Mouse (Mus musculus) MEL (cell line): ENCODE measurements around the gene Kif28. TPM values are rescaled to one million over a fixed set of nuclear protein-coding genes. Genes with fewer than 3 reads are reported as not detected.

ENCODE experiments used
- DNase-seq: peaks from one replicate; pipeline ENCODE4 v3.0.0; 2011; ENCODE audit warnings: low read depth, low spot score
- H3K27ac ChIP-seq: 2 replicates; pipeline ENCODE4 v1.5.1; 2012; ENCODE audit warnings: low read depth, mild to moderate bottlenecking, control low read depth, low read length, moderate library complexity; ENCODE audit not compliant: control insufficient read depth
- H3K27me3 ChIP-seq, 2 experiments: fragments of 150-350 bp in 1 of 2; sonication (generic) in 1 of 2; 2 replicates each; pipeline ENCODE4 v1.6.1; 2012; ENCODE audit warnings: low read length in 2 of 2, mild to moderate bottlenecking in 2 of 2, improper control_type of control experiment in 1 of 2, moderate library complexity in 1 of 2; ENCODE audit not compliant: insufficient read depth in 2 of 2, control insufficient read depth in 1 of 2
- H3K36me3 ChIP-seq, 2 experiments: 2 replicates each; pipeline ENCODE4 v1.6.1; 2012 to 2014; ENCODE audit warnings: low read length in 2 of 2, improper control_type of control experiment in 1 of 2, inconsistent platforms in 1 of 2, mild to moderate bottlenecking in 1 of 2; ENCODE audit not compliant: insufficient read depth in 2 of 2, control insufficient read depth in 1 of 2
- H3K4me1 ChIP-seq, 2 experiments: fragments of 150-350 bp in 1 of 2; sonication (generic) in 1 of 2; 2 replicates each; pipeline ENCODE4 v1.6.1; 2012; ENCODE audit warnings: low read length in 2 of 2, improper control_type of control experiment in 1 of 2, mild to moderate bottlenecking in 1 of 2; ENCODE audit not compliant: insufficient read depth in 2 of 2, control insufficient read depth in 1 of 2
- H3K4me3 ChIP-seq, 2 experiments: fragments of 150-350 bp in 1 of 2; sonication (generic) in 1 of 2; 2 replicates each; pipeline ENCODE4 v1.5.1; 2012; ENCODE audit warnings: low read depth in 2 of 2, low read length in 2 of 2, mild to moderate bottlenecking in 2 of 2, moderate library complexity in 2 of 2, control low read depth in 1 of 2, improper control_type of control experiment in 1 of 2; ENCODE audit not compliant: control insufficient read depth in 1 of 2, insufficient read depth in 1 of 2
- H3K79me2 ChIP-seq: 2 replicates; pipeline ENCODE4 v1.6.1; 2012; ENCODE audit warnings: mild to moderate bottlenecking, low read length, moderate library complexity; ENCODE audit not compliant: control insufficient read depth, poor library complexity, insufficient read depth
- H3K9ac ChIP-seq: 2 replicates; pipeline ENCODE4 v1.6.1; 2012; ENCODE audit warnings: low read depth, mild to moderate bottlenecking, control low read depth, low read length, moderate library complexity; ENCODE audit not compliant: control insufficient read depth, poor library complexity, severe bottlenecking
- H3K9me3 ChIP-seq: fragments of 150-350 bp; sonication (generic); replicated peaks from 2 replicates; pipeline ENCODE4 v1.6.1; 2012; ENCODE audit warnings: mild to moderate bottlenecking, low read length, improper control_type of control experiment, moderate library complexity; ENCODE audit not compliant: insufficient read depth
- BHLHE40 ChIP-seq: IDR thresholded peaks from 2 replicates; pipeline ENCODE4 v1.6.1; 2012; ENCODE audit warnings: low read depth, mild to moderate bottlenecking, inconsistent platforms, low read length, improper control_type of control experiment, borderline replicate concordance
- CHD2 ChIP-seq: IDR thresholded peaks from 2 replicates; pipeline ENCODE4 v1.6.1; 2011; ENCODE audit warnings: low read length, improper control_type of control experiment
- CTCF ChIP-seq, 3 experiments: IDR thresholded peaks in 2 of 3; conservative IDR thresholded peaks in 1 of 3; 2 replicates each; pipeline ENCODE4 v1.5.1; 2011 to 2012; ENCODE audit warnings: low read length in 3 of 3, low read depth in 2 of 3, mild to moderate bottlenecking in 2 of 3, improper control_type of control experiment in 1 of 3, inconsistent platforms in 1 of 3, mixed read lengths in 1 of 3, moderate library complexity in 1 of 3; ENCODE audit not compliant: control insufficient read depth in 1 of 3, insufficient read depth in 1 of 3, poor library complexity in 1 of 3, severe bottlenecking in 1 of 3
- E2F4 ChIP-seq: IDR thresholded peaks from 2 replicates; pipeline ENCODE4 v1.6.1; 2011; ENCODE audit warnings: low read depth, low read length, improper control_type of control experiment, borderline replicate concordance
- EP300 ChIP-seq, 2 experiments: IDR thresholded peaks; 2 replicates each; pipeline ENCODE4 v1.6.1; 2011; ENCODE audit warnings: improper control_type of control experiment in 2 of 2, low read length in 2 of 2, low read depth in 1 of 2, mild to moderate bottlenecking in 1 of 2
- ETS1 ChIP-seq: IDR thresholded peaks from 2 replicates; pipeline ENCODE4 v1.6.1; 2012; ENCODE audit warnings: low read depth, mild to moderate bottlenecking, inconsistent platforms, low read length, improper control_type of control experiment, moderate library complexity
- GABPA ChIP-seq: IDR thresholded peaks from 2 replicates; pipeline ENCODE4 v1.6.1; 2012; ENCODE audit warnings: low read depth, mild to moderate bottlenecking, inconsistent platforms, low read length, improper control_type of control experiment, moderate library complexity
- HCFC1 ChIP-seq: IDR thresholded peaks from 2 replicates; pipeline ENCODE4 v1.6.1; 2012; ENCODE audit warnings: low read depth, mild to moderate bottlenecking, inconsistent platforms, low read length, improper control_type of control experiment, moderate library complexity
- JUND ChIP-seq: IDR thresholded peaks from 2 replicates; pipeline ENCODE4 v1.6.1; 2011; ENCODE audit warnings: low read depth, mild to moderate bottlenecking, improper control_type of control experiment, low read length
- MAFK ChIP-seq: IDR thresholded peaks from 2 replicates; pipeline ENCODE4 v1.6.1; 2011; ENCODE audit warnings: low read depth, mild to moderate bottlenecking, low read length, improper control_type of control experiment, borderline replicate concordance
- MAZ ChIP-seq: IDR thresholded peaks from 2 replicates; pipeline ENCODE4 v1.6.1; 2012; ENCODE audit warnings: low read depth, mild to moderate bottlenecking, inconsistent platforms, low read length, improper control_type of control experiment
- MEF2A ChIP-seq: IDR thresholded peaks from 2 replicates; pipeline ENCODE4 v1.6.1; 2014; ENCODE audit warnings: low read depth, mild to moderate bottlenecking, inconsistent platforms, low read length, improper control_type of control experiment; ENCODE audit not compliant: poor library complexity, insufficient replicate concordance, severe bottlenecking; ENCODE audit errors: extremely low read depth
- MYC ChIP-seq: IDR thresholded peaks from 2 replicates; pipeline ENCODE4 v1.6.1; 2011; ENCODE audit warnings: low read depth, mild to moderate bottlenecking, low read length, improper control_type of control experiment, moderate library complexity
- NELFE ChIP-seq: IDR thresholded peaks from 2 replicates; pipeline ENCODE4 v1.6.1; 2011; ENCODE audit warnings: low read depth, low read length, improper control_type of control experiment
- NRF1 ChIP-seq: IDR thresholded peaks from 2 replicates; pipeline ENCODE4 v1.6.1; 2014; ENCODE audit warnings: low read depth, mild to moderate bottlenecking, inconsistent platforms, low read length, improper control_type of control experiment, moderate library complexity; ENCODE audit not compliant: poor library complexity, insufficient read depth, severe bottlenecking
- POLR2AphosphoS2 ChIP-seq: IDR thresholded peaks from 2 replicates; pipeline ENCODE4 v1.6.1; 2011; ENCODE audit warnings: low read length, improper control_type of control experiment
- POLR2AphosphoS5 ChIP-seq: IDR thresholded peaks from 2 replicates; pipeline ENCODE4 v1.6.1; 2012; ENCODE audit warnings: low read depth, borderline replicate concordance, mild to moderate bottlenecking, inconsistent platforms, low read length, moderate library complexity, mixed read lengths
- RAD21 ChIP-seq: IDR thresholded peaks from 2 replicates; pipeline ENCODE4 v1.6.1; 2011; ENCODE audit warnings: mild to moderate bottlenecking, low read depth, low read length, improper control_type of control experiment
- RCOR1 ChIP-seq: IDR thresholded peaks from 2 replicates; pipeline ENCODE4 v1.6.1; 2012; ENCODE audit warnings: low read depth, mild to moderate bottlenecking, inconsistent platforms, low read length, improper control_type of control experiment
- SIN3A ChIP-seq: IDR thresholded peaks from 2 replicates; pipeline ENCODE4 v1.6.1; 2012; ENCODE audit warnings: low read length, improper control_type of control experiment, inconsistent platforms
- SMC3 ChIP-seq: IDR thresholded peaks from 2 replicates; pipeline ENCODE4 v1.6.1; 2011; ENCODE audit warnings: low read depth, low read length, improper control_type of control experiment
- TBP ChIP-seq: IDR thresholded peaks from 2 replicates; pipeline ENCODE4 v1.8.0; 2011; ENCODE audit warnings: low read depth, low read length, improper control_type of control experiment
- USF1 ChIP-seq: IDR thresholded peaks from 2 replicates; pipeline ENCODE4 v1.6.1; 2014; ENCODE audit warnings: low read depth, mild to moderate bottlenecking, inconsistent platforms, low read length, improper control_type of control experiment, moderate library complexity
- ZC3H11A ChIP-seq: IDR thresholded peaks from 2 replicates; pipeline ENCODE4 v1.6.1; 2012; ENCODE audit warnings: low read depth, mild to moderate bottlenecking, inconsistent platforms, low read length, improper control_type of control experiment
- ZKSCAN1 ChIP-seq: IDR thresholded peaks from 2 replicates; pipeline ENCODE4 v1.6.1; 2012; ENCODE audit warnings: low read depth, mild to moderate bottlenecking, inconsistent platforms, low read length, improper control_type of control experiment, moderate library complexity
- ZMIZ1 ChIP-seq: IDR thresholded peaks from 2 replicates; pipeline ENCODE4 v1.6.1; 2012; ENCODE audit warnings: low read depth, mild to moderate bottlenecking, inconsistent platforms, low read length, improper control_type of control experiment, moderate library complexity
- ZNF384 ChIP-seq: IDR thresholded peaks from 2 replicates; pipeline ENCODE4 v1.6.1; 2012; ENCODE audit warnings: low read depth, mild to moderate bottlenecking, inconsistent platforms, low read length, improper control_type of control experiment
- polyA plus RNA-seq, 2 experiments: library from polyadenylated mRNA; stranded (reverse) in 1 of 2; unstranded in 1 of 2; fragments of >175 nt in 1 of 2; fragments of >200 nt in 1 of 2; gene quantifications; 2 replicates each; pipeline versions ENCODE4 v1.2.1 to v1.2.4; 2012; ENCODE audit warnings: low replicate concordance in 2 of 2, low read depth in 1 of 2; ENCODE audit not compliant: insufficient read length in 2 of 2, insufficient read depth in 1 of 2, missing spikeins in 1 of 2
- total RNA-seq: library from RNA; depleted of rRNA; stranded (reverse); fragments of 300-350 nt; gene quantifications from 2 replicates; pipeline ENCODE4 v1.2.3, GENCODE M21; 2012

The Kif28 gene
- total and polyA plus RNA-seq, 3 experiments = 0.13 to 0.27 TPM; not detected in 1

- TF ChIP-seq POLR2AphosphoS5 = no peak
- no peak for TF ChIP-seq ZMIZ1
- peak; percentile 74; the same call in 1 of the 2 replicates for TF ChIP-seq ZNF384
- TF ChIP-seq RAD21 = peak; percentile 84
- no peak for TF ChIP-seq MAFK
- TF ChIP-seq ZKSCAN1 = no peak
- peak in 1 of 2 experiments; percentile 7; a peak in 1 of 4 replicates for TF ChIP-seq EP300 (IDR thresholded peaks at IDR 0.05; ENCODE audit: low read depth in 1 of 2, low read length in 2 of 2)
- no peak for TF ChIP-seq NRF1
- TF ChIP-seq MYC = 0 out of 2 replicates have a peak, but pooled peaks have one; percentile 9
- TF ChIP-seq CTCF (IDR thresholded peaks at IDR 0.05 in 2 of 3, conservative IDR thresholded peaks at IDR 0.05 in 1 of 3; ENCODE audit: control insufficient read depth in 1 of 3, insufficient read depth in 1 of 3, low read depth in 2 of 3, low read length in 3 of 3, poor library complexity in 1 of 3, severe bottlenecking in 1 of 3) = peak; percentile 93 to 98 (median 97)
- TF ChIP-seq SIN3A = peak; percentile 32; the same call in 1 of the 2 replicates
- no peak for TF ChIP-seq POLR2AphosphoS2
- peak; percentile 81 for TF ChIP-seq MAZ
- peak; percentile 24; the same call in 1 of the 2 replicates for TF ChIP-seq RCOR1
- peak; percentile 81 for TF ChIP-seq SMC3
- TF ChIP-seq TBP = no peak
- TF ChIP-seq GABPA = 0 out of 2 replicates have a peak, but pooled peaks have one; percentile 49
- peak; percentile 51 for TF ChIP-seq HCFC1
- TF ChIP-seq ETS1 = no peak
Measured at GRCm38 (mm10) chr1:179734500-179735474, 10.3 kb downstream of the Kif28 start (continued).

GRCm38 (mm10) chr1:179731391-179731790 lies 13.7 kb downstream of the Kif28 start:
- Histone ChIP-seq H3K4me3 (no peak overlapping the region), H3K9ac (no peak overlapping the region), H3K36me3 (no peaks in the 10 kb centered on the region), H3K79me2 (no peaks in the 10 kb centered on the region), H3K9me3 (no peaks in the 10 kb centered on the region), H3K27ac (no peak overlapping the region), H3K27me3 (no peaks in the 10 kb centered on the region), H3K4me1 (no peaks in the 10 kb centered on the region)
- no peak for DNase-seq
- no peak for TF ChIP-seq JUND
- TF ChIP-seq CHD2 = no peak
- no peak for TF ChIP-seq BHLHE40
- no peak for TF ChIP-seq NELFE
- TF ChIP-seq MEF2A = no peak
- no peak for TF ChIP-seq POLR2AphosphoS2
- no peak for TF ChIP-seq ZC3H11A
- no peak for TF ChIP-seq USF1
- TF ChIP-seq E2F4 = no peak
- TF ChIP-seq RAD21 = no peak
